Comparison of ENCODE assay signal across 25 mouse cellular contexts in genomic region chr3:58713191-58713590, GRCm38 (mm10). TPM values are rescaled to one million over a fixed set of nuclear protein-coding genes. Genes with fewer than 3 reads are reported as not detected.
DNase-seq lines count a peak whose midpoint lies in the region; ATAC-seq and TF ChIP-seq lines count a peak whose summit lies in the region.
"Had no signal": no experiment of that assay in that cellular context is flagged by ENCODE, and none has a peak within 500 bp of the region (broad histone marks: within the 10 kb centered on the region; RNA-seq: fewer than 3 reads in every experiment).

No protein-coding gene starts in this region.

- no peaks in the 10 kb centered on the region for H3K36me3 ChIP-seq in heart, embryonic 13.5 days
- H3K36me3 ChIP-seq in heart, embryonic 11.5 days (ENCODE audit: control insufficient read depth, insufficient read depth, low read length), result no peaks in the 10 kb centered on the region
- peaks cover 3 to 60% of the 10 kb centered on the region in 2 experiments for H3K36me3 ChIP-seq in CH12.LX (replicated peaks in 1 of 2; ENCODE audit: control insufficient read depth in 1 of 2, insufficient read depth in 1 of 2, low read length in 1 of 2)
- no peaks in the 10 kb centered on the region for H3K36me3 ChIP-seq in stomach, postnatal 0 days (ENCODE audit: control insufficient read depth, insufficient read depth, low read length)
- H3K36me3 ChIP-seq: embryonic facial prominence, embryonic 15.5 days; forebrain, embryonic 15.5 days; hindbrain, embryonic 12.5 days; limb, embryonic 13.5 days; liver, embryonic 12.5 days; neural tube, embryonic 13.5 days had no signal

- no peak for DNase-seq in CH12.LX (ENCODE audit: extremely low read depth)
- DNase-seq in gonadal fat pad, adult 2 months (ENCODE audit: low read depth), result peak; percentile 64
- no peak for DNase-seq in stomach, postnatal 0 days (ENCODE audit: low spot score)
- no peak for DNase-seq in gastrocnemius, postnatal 25 days
- DNase-seq in ovary, adult 18-20 months (ENCODE audit: low spot score), result no peak
- DNase-seq: cerebellum, adult 9-10 months; gastrocnemius, postnatal 10 days; heart, postnatal 14 days; kidney, adult 9 months; kidney, postnatal 25 days; layer of hippocampus, postnatal 36 days; lung, adult 18-20 months; lung, postnatal 10 days; midbrain, embryonic 14.5 days; thymus, postnatal 36 days had no signal

- TF ChIP-seq POLR2A in CH12.LX (IDR thresholded peaks at IDR 0.05; ENCODE audit: low read depth, low read length), result no peak

- H3K79me2 ChIP-seq in CH12.LX (replicated peaks; ENCODE audit: control insufficient read depth, extremely low read depth, insufficient read depth, poor library complexity, severe bottlenecking), result no peaks in the 10 kb centered on the region; the same call in 1 of the 2 replicates

- H3K27ac ChIP-seq in heart, embryonic 13.5 days (replicated peaks), result 0 out of 2 replicates have a peak overlapping the region, but pooled peaks have one; percentile 58
- H3K27ac ChIP-seq in heart, embryonic 11.5 days (ENCODE audit: low read depth, low read length), result no peak overlapping the region
- peak overlapping the region; percentile 59; the same call in 1 of the 2 replicates for H3K27ac ChIP-seq in CH12.LX (ENCODE audit: insufficient read depth, low read depth)
- no peak overlapping the region for H3K27ac ChIP-seq in stomach, postnatal 0 days (replicated peaks)
- H3K27ac ChIP-seq: embryonic facial prominence, embryonic 15.5 days; forebrain, embryonic 15.5 days; hindbrain, embryonic 12.5 days; layer of hippocampus, adult 2 months; limb, embryonic 13.5 days; liver, embryonic 12.5 days; neural tube, embryonic 13.5 days had no signal

- TF ChIP-seq CTCF in CH12.LX (conservative IDR thresholded peaks at IDR 0.05 in 1 of 2, IDR thresholded peaks at IDR 0.05 in 1 of 2; ENCODE audit: low read depth in 2 of 2, low read length in 2 of 2), result no peak
- no peak for TF ChIP-seq CTCF in stomach, postnatal 0 days (IDR thresholded peaks at IDR 0.05; ENCODE audit: low read depth)

- in situ Hi-C loops in CH12.LX (cut with MboI; ENCODE audit: low pct_ligation_motif_present, low pct_unique_long_range_greater_than_20kb, low sequenced_read_pairs), result no loop called here

- no peak for TF ChIP-seq RAD21 in CH12.LX (IDR thresholded peaks at IDR 0.05; ENCODE audit: low read depth, low read length)

- H3K4me1 ChIP-seq in heart, embryonic 13.5 days, result peaks cover 20% of the 10 kb centered on the region
- peaks cover 11% of the 10 kb centered on the region for H3K4me1 ChIP-seq in heart, embryonic 11.5 days (ENCODE audit: control insufficient read depth, insufficient read depth, low read length)
- peaks cover 19 to 28% of the 10 kb centered on the region in 2 experiments for H3K4me1 ChIP-seq in CH12.LX (ENCODE audit: control insufficient read depth in 1 of 2, insufficient read depth in 2 of 2)
- no peaks in the 10 kb centered on the region for H3K4me1 ChIP-seq in stomach, postnatal 0 days (replicated peaks; ENCODE audit: control insufficient read depth, insufficient read depth)
- H3K4me1 ChIP-seq: embryonic facial prominence, embryonic 15.5 days; forebrain, embryonic 15.5 days; hindbrain, embryonic 12.5 days; limb, embryonic 13.5 days; neural tube, embryonic 13.5 days had no signal

- peaks cover 4% of the 10 kb centered on the region for H3K9me3 ChIP-seq in heart, embryonic 13.5 days
- 0 out of 2 replicates have a peak, but pooled peaks cover 3% of the 10 kb centered on the region for H3K9me3 ChIP-seq in heart, embryonic 11.5 days (replicated peaks; ENCODE audit: control insufficient read depth, low read length)
- peaks cover 36% of the 10 kb centered on the region for H3K9me3 ChIP-seq in CH12.LX (replicated peaks; ENCODE audit: low read length)
- H3K9me3 ChIP-seq in stomach, postnatal 0 days (ENCODE audit: control insufficient read depth, low read length), result no peaks in the 10 kb centered on the region
- H3K9me3 ChIP-seq: embryonic facial prominence, embryonic 15.5 days; forebrain, embryonic 15.5 days; limb, embryonic 13.5 days; liver, embryonic 12.5 days; neural tube, embryonic 13.5 days had no signal

- no peaks in the 10 kb centered on the region for H3K27me3 ChIP-seq in heart, embryonic 13.5 days (replicated peaks)
- no peaks in the 10 kb centered on the region for H3K27me3 ChIP-seq in heart, embryonic 11.5 days (ENCODE audit: control insufficient read depth, insufficient read depth, low read length)
- no peaks in the 10 kb centered on the region for H3K27me3 ChIP-seq in CH12.LX (replicated peaks)
- H3K27me3 ChIP-seq in stomach, postnatal 0 days (ENCODE audit: control insufficient read depth, insufficient read depth, low read length), result no peaks in the 10 kb centered on the region
- H3K27me3 ChIP-seq: embryonic facial prominence, embryonic 15.5 days; forebrain, embryonic 15.5 days; hindbrain, embryonic 12.5 days; limb, embryonic 13.5 days; liver, embryonic 12.5 days; neural tube, embryonic 13.5 days had no signal

- no peak overlapping the region for H3K4me2 ChIP-seq in heart, embryonic 13.5 days
- H3K4me2 ChIP-seq in heart, embryonic 11.5 days, result no peak overlapping the region
- peak overlapping the region; percentile 62; the same call in 1 of the 2 replicates for H3K4me2 ChIP-seq in CH12.LX (ENCODE audit: insufficient read depth, low read depth, poor library complexity, severe bottlenecking)
- H3K4me2 ChIP-seq in stomach, postnatal 0 days (replicated peaks; ENCODE audit: low read depth), result no peak overlapping the region
- H3K4me2 ChIP-seq: embryonic facial prominence, embryonic 15.5 days; forebrain, embryonic 15.5 days; hindbrain, embryonic 12.5 days; limb, embryonic 13.5 days; liver, embryonic 12.5 days; neural tube, embryonic 13.5 days had no signal

- H3K4me3 ChIP-seq in heart, embryonic 13.5 days, result no peak overlapping the region
- H3K4me3 ChIP-seq in heart, embryonic 11.5 days (ENCODE audit: low read depth, low read length), result no peak overlapping the region
- H3K4me3 ChIP-seq in CH12.LX (replicated peaks in 1 of 3; ENCODE audit: low read depth in 2 of 3, low read length in 2 of 3, poor library complexity in 1 of 3), result peak overlapping the region in 1 of 3 experiments; percentile 4
- no peak overlapping the region for H3K4me3 ChIP-seq in stomach, postnatal 0 days (ENCODE audit: low read depth, low read length)
- H3K4me3 ChIP-seq: embryonic facial prominence, embryonic 15.5 days; forebrain, embryonic 15.5 days; hindbrain, embryonic 12.5 days; layer of hippocampus, adult 2 months; limb, embryonic 13.5 days; liver, embryonic 12.5 days; neural tube, embryonic 13.5 days had no signal

- ATAC-seq in heart, embryonic 13.5 days (ENCODE audit: extremely low read depth, insufficient number of reproducible peaks, low FRiP score, low TSS enrichment), result no peak
- ATAC-seq in heart, embryonic 11.5 days (replicated peaks; ENCODE audit: insufficient number of reproducible peaks, low FRiP score, low TSS enrichment), result no peak
- peak; percentile 57 for ATAC-seq in stomach, postnatal 0 days (ENCODE audit: low FRiP score, low TSS enrichment)
- ATAC-seq: forebrain, embryonic 15.5 days; Patski had no signal

- dilution Hi-C loops in CH12.LX (cut with MboI; ENCODE audit: extremely low pct_ligation_motif_present, extremely low pct_unique_long_range_greater_than_20kb, low sequenced_read_pairs), result no loop called here

- H3K9ac ChIP-seq in heart, embryonic 13.5 days, result no peak overlapping the region
- no peak overlapping the region for H3K9ac ChIP-seq in heart, embryonic 11.5 days (ENCODE audit: low read depth, low read length)
- no peak overlapping the region; the same call in 1 of the 2 replicates for H3K9ac ChIP-seq in CH12.LX (ENCODE audit: insufficient read depth, low read depth)
- no peak overlapping the region for H3K9ac ChIP-seq in stomach, postnatal 0 days (ENCODE audit: low read length)
- H3K9ac ChIP-seq: embryonic facial prominence, embryonic 15.5 days; forebrain, embryonic 15.5 days; hindbrain, embryonic 12.5 days; limb, embryonic 13.5 days; liver, embryonic 12.5 days; neural tube, embryonic 13.5 days had no signal

- TF ChIP-seq EP300 in CH12.LX (IDR thresholded peaks at IDR 0.05; ENCODE audit: low read length), result peak; percentile 69
- no peak for TF ChIP-seq EP300 in stomach, postnatal 0 days (optimal IDR thresholded peaks at IDR 0.05)

- WGBS in heart, embryonic 13.5 days, result 83% methylated on average over 4 of the region's 4 CpGs
- 87% methylated on average over 4 of the region's 4 CpGs for WGBS in heart, embryonic 11.5 days (ENCODE audit: insufficient replicate concordance)
- 73% methylated on average over 4 of the region's 4 CpGs for WGBS in stomach, postnatal 0 days

TF ChIP-seq in CH12.LX, 34 proteins besides CTCF, POLR2A, EP300 and RAD21 (continues in another document):
- TF ChIP-seq JUN (IDR thresholded peaks at IDR 0.05; ENCODE audit: insufficient read depth, low read depth, low read length) (peak; percentile 62), NRF1 (IDR thresholded peaks at IDR 0.05; ENCODE audit: low read depth, low read length) (no peak), CHD1 (IDR thresholded peaks at IDR 0.05; ENCODE audit: low read depth, low read length) (no peak), BHLHE40 (IDR thresholded peaks at IDR 0.05; ENCODE audit: low read depth, low read length) (peak; percentile 42; the same call in 1 of the 2 replicates), MXI1 (IDR thresholded peaks at IDR 0.05; ENCODE audit: low read depth, low read length) (peak; percentile 21; the same call in 1 of the 2 replicates), USF2 (conservative IDR thresholded peaks at IDR 0.05; ENCODE audit: low read depth, low read length) (no peak), UBTF (IDR thresholded peaks at IDR 0.05; ENCODE audit: low read depth, low read length) (no peak), ETS1 (conservative IDR thresholded peaks at IDR 0.05; ENCODE audit: low read depth, low read length) (peak; percentile 69), MYC (IDR thresholded peaks at IDR 0.05; ENCODE audit: low read depth, low read length) (0 out of 2 replicates have a peak, but pooled peaks have one; percentile 23), MAX (IDR thresholded peaks at IDR 0.05; ENCODE audit: low read length) (0 out of 2 replicates have a peak, but pooled peaks have one; percentile 19), TCF12 (IDR thresholded peaks at IDR 0.05; ENCODE audit: low read depth, low read length) (peak; percentile 86), SMC3 (IDR thresholded peaks at IDR 0.05; ENCODE audit: low read depth, low read length) (no peak), PAX5 (IDR thresholded peaks at IDR 0.05; ENCODE audit: low read length) (no peak), JUND (conservative IDR thresholded peaks at IDR 0.05; ENCODE audit: low read depth, low read length) (peak; percentile 59; the same call in 1 of the 2 replicates)

RNA-seq across cellular contexts. Expression of gene Siah2, which starts 21.0 kb away (rescaled TPM):
- 4.5 TPM in 2 replicates for polyA plus RNA-seq in heart, embryonic 13.5 days (2015; fragmentation: Nextera tagmentation; extraction: Ambion mirVana)
- polyA plus RNA-seq in heart, embryonic 11.5 days (2014; fragmentation: Nextera tagmentation; extraction: Ambion mirVana), result 5.4 TPM in 2 replicates
- total RNA-seq in CH12.LX (2012; rRNA removed) (125 and 140 TPM in 2 replicates), CH12.LX (2014; rRNA removed) (119 and 142 TPM in 2 replicates)
- polyA plus RNA-seq in CH12.LX (2012; ENCODE audit: insufficient read length, low read depth), result 99.0 and 104 TPM in 2 replicates
- 11.3 and 14.0 TPM in 2 replicates for polyA plus RNA-seq in gonadal fat pad, adult 2 months (2012; rRNA removed)
- 4.4 and 5.0 TPM in 2 replicates for polyA plus RNA-seq in stomach, postnatal 0 days (2015; fragmentation: Nextera tagmentation; extraction: Ambion mirVana)
- 1 to 10 TPM; 9.0 to 9.5 TPM for total RNA-seq in gastrocnemius, postnatal 25 days (2021)

Comparison
In these comparisons a context has a peak if more than half of its experiments do, and no peak if none do; other contexts are left out.
1. H3K27ac ChIP-seq: peak in heart, embryonic 13.5 days (single experiment) and CH12.LX (single experiment); none in heart, embryonic 11.5 days (single experiment) and stomach, postnatal 0 days (single experiment).